Mouse (Mus musculus) cerebellum, adult 9-10 months (tissue): Measurements from ENCODE around the gene Egfl8.

Experiments
- DNase-seq: peaks from one replicate; pipeline ENCODE4 v3.0.0; 2022

The Egfl8 gene

DNA sequence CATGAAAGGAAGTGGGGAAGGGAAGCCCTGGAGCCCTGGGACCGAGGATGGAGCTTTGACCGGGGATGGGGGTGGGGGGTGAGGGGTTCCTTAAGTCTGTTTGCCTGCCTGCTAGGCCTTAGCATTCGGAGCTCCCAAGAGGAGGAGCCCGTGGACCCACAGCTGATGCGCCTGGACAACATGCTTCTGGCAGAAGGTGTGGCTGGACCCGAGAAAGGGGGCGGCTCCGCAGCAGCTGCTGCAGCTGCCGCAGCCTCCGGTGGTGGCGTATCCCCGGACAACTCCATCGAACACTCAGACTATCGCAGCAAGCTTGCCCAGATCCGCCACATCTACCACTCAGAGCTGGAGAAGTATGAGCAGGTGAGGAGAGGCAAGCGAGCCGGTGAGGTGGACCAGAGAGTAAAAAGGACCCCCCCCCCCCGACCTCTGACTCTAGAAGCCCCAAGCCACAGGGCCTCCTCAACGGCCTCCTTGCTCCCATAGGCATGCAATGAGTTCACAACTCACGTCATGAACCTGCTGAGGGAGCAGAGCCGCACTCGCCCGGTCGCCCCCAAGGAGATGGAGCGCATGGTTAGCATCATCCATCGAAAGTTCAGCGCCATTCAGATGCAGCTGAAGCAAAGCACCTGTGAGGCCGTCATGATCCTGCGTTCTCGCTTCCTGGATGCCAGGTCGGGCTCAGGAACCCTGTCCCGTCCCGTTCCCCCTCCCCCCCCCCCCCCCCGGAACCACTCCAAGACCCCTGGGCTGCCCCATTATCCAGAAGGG, 21.8 kb downstream of the Egfl8 start:
- peak; percentile 43 for DNase-seq

DNA sequence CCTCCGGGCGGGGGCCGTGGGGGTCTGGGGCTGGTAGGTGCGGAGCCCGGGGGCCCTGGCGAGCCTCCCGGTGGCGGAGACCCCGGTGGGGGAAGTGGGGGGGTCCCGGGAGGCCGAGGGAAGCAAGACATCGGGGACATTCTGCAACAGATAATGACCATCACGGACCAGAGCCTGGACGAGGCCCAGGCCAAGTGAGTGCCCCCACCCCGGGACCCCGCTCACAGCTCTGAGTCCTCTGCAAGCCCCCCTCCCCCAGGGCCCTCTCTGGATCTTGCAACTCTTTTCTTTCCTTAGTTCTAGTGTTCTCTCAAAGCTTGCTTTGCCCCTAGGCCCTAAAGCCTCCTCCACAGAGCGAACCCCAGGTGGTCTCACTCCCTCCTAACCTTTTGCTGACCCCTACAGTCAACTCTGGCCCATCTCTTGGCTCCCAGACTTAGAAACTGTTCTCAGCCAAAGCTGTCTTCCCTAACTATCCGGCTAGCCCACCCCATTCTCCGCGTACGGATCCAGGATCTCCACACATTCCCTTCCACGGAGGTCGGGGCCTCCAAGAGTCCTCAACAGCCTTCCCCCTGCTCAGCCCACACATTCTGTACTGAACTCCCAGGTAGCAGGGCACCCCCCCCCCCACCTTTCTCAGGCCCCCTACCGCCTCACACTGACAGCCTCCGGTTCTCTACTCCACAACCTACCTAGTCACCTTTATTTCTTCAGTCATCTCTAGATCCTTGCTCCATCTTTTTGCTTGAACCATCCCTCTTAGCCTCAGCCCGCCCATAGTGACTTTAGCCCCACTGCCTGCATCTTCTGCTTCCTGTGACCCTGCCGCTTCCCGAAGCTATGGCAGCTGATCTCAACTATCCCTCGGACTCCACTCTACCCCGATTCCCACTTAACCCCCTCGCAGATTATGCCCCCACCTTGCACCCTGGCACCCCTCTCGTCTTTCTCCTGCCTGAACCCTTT, 22.9 kb downstream of the Egfl8 start:
- DNase-seq = peak; percentile 77

DNA sequence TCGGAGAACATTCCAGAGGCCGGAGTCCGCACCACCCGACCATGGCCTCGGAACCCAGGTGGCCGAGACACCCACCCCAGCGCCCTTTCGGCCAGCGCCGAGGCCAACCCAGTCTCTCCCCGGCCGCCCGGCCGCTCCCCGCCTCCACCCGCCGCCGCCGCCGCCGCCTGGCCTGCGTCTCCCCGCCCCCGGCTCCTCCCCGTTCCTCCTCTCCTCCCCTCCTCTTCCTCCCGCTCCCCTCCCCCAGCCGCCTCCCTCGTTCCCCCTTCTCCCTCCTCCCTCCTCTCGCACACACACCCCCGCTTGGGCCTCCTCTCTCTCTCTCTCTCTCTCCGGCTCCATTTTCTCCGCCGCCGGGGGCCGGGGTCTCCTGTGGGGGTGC, 23.8 kb downstream of the Egfl8 start:
- DNase-seq = peak; percentile 80

DNA sequence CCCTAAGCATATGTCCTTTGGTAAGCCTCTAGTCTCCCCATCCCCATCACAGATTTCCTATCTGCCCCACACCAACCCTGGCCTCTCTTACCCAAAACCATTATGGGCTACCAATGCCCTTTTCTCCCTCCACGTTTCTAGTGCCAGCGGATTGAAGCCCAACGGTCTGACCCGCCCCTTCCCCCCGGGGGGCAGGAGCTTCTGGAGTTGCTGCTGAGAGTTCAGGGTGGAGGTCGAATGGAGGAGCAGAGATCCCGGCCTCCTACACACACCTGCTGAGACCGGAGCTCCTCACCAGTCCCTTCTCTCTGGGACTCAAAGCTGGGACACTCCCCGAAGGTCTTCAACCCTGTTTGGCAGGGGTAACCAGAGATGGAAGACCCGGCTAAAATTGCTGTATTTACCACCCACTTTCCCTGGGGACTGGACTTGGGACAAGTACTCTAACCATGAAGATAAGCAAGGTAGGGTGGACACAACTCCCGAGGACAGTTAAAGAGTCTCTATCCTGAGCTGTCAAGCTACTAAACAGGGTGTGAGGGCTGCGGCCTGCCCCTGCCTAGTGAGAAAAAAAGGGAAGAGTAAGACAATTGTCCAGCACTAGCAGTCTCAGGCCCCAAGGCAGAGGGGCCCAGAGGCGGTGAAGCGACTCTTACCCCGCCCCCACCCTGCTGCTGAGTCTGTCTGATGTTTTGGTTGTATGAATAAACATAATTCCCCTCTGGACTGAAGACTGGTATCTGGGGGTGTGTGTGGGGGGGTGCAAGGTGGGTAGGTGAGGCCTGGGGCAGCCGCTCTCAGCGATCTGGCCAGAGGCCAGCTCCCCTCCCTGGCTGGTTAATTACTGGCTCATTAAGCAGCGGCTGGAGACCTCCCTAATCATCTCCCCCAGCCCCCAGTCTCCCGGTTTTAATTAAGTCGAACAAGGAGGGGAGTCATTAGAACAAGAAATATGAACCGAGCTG, 24.5 kb downstream of the Egfl8 start, which contains the start of gene Pbx2:
Gene Pbx2 (plus strand): TSS at position 238 of the 965 bp plus-strand sequence.
- DNase-seq = peak; percentile 78

GRCm38 (mm10) chr17:34590154-34590987, 25.4 kb downstream of the Egfl8 start:
- peak; percentile 60 for DNase-seq

DNA sequence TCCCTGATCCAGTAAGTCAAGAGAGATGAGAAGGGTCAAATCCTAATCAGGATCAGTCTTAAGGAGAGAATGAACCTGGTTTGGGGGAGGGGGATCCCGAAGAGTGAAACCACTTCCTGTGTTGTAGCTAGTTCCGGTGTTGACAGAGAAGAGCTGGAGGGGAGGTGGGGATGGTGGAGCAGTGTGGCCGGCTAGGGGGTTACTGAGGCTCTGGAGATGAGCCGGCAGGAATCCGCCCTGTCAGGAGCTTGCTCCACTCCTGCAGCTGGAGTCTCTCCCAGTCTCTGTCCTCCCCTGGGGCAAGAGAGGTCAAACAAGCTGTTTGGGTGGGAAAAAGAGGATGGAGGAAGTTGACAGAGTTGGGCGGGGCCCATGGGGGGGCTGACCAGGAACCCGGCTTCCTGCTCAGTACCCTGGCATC, 26.1 kb downstream of the Egfl8 start, which contains the start of gene Gpsm3:
Gene Gpsm3 (plus strand): TSS at position 126 of the 421 bp plus-strand sequence.
- peak; percentile 58 for DNase-seq

DNA sequence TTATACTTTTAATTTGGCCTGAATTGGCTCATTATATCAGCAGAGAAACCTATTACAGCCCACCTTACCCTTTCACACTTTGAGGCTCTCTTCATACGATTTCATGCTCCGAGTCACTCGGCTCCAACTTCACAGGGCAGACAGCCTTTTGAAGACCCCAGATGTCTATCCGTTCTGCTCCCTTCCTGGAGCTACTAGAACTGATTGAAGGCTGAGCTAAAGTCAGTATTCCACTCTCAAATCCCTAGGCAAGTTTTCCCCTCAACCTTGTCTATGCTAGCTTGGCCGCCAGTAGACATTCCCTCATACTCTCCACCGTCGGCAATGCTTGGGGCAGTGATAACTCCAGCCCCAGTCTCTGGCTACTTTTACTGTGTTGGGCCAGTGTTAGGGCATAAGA, 26.6 kb downstream of the Egfl8 start:
- DNase-seq = peak; percentile 33

- peak; percentile 48 for DNase-seq
Observed at GRCm38 (mm10) chr17:34588767-34589166, 27.0 kb downstream of the Egfl8 start.

DNA sequence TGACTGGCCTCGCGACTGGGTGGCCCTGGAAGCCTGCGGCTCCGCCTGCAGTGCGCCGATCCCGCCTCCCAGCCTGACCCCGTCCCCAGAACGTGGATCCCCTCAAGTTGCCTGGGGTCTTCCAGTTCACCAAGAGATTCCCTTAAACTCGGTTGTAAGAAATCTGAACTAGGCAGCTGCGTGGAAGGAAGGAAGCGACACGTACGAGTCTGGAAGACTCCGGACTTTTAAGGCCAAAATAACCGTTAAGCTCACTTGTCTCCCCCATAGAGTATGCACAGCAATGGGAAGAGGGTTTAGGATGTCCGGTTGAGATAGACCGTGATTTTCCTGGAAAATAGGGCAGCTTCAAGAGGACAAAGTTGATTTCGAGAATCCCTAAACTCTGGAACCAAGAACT, 28.0 kb downstream of the Egfl8 start:
- no peak for DNase-seq

DNA sequence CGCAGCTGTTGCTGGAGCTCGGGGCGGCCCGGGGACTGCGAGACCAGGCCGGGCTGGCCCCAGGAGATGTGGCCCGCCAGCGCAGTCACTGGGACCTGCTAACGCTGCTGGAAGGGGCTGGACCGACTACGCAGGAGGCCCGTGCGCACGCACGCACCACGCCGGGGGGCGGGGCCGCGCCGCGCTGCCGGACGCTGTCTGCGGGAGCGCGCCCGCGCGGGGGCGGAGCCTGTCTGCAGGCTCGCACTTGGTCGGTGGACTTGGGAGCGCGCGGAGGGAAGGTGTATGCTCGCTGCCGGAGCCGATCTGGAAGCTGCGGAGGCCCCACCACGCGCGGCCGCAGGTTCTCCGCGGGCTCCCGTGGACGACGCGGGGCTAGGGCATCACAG, 28.4 kb downstream of the Egfl8 start:
- DNase-seq = peak; percentile 97

- DNase-seq = peak; percentile 91
Observed at GRCm38 (mm10) chr17:34586796-34587422, 28.9 kb downstream of the Egfl8 start.

- DNase-seq = peak; percentile 65
Observed at GRCm38 (mm10) chr17:34585877-34586771, 29.6 kb downstream of the Egfl8 start.

GRCm38 (mm10) chr17:34585121-34585520, 30.6 kb downstream of the Egfl8 start:
- DNase-seq = no peak

DNA sequence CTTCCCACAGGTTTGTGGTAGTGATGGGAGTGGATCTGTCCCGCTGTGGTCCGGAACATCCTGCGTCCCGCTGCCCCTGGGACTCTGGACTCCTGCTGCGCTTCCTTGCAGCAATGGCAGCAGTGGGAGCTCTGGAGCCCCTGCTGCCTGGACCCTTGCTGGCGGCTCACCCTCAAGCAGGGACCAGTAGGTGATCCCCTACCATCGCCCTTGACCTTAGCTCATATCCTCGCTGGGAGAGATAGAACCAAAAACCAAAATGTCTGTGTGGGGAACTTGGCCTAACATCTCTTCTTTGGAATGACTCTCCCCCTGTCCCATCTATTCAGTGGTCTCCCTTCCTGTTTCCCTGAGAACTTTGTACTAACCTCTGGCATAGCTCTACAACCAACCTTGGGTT, 32.0 kb downstream of the Egfl8 start:
- no peak for DNase-seq

- peak; percentile 42 for DNase-seq
Observed at GRCm38 (mm10) chr17:34583397-34583796, 32.4 kb downstream of the Egfl8 start.

DNA sequence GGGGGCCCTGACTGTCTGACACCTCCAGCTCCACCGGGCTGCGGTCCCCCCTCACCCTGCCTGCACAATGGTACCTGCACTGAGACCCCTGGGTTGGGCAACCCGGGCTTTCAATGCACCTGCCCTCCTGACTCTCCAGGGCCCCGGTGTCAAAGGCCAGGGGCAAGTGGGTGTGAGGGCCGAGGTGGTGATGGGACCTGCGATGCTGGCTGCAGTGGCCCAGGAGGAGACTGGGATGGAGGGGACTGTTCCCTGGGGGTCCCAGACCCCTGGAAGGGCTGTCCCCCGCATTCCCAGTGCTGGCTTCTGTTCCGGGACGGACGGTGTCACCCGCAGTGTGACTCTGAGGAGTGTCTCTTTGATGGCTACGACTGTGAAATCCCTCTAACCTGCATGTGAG, 33.2 kb downstream of the Egfl8 start:
- peak; percentile 18 for DNase-seq

GRCm38 (mm10) chr17:34578070-34578469, 37.7 kb downstream of the Egfl8 start:
- DNase-seq = no peak

DNA sequence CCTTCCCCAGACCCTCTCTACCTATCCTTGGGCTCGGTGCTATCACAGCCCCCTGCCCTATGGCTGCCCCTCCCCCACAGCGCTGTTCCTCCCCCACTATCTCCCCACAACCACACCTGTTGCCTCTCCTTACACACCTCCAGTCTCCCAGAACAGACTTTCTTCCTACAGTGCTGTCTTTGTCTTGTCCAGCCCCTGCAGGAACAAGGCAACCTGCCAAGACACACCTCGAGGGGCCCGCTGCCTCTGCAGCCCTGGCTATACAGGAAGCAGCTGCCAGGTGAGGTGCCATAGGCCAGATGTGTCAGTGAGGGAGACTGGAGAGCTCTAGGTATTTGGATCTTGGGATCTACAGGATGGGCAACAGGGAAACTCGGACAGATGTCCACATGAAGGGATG, 39.2 kb downstream of the Egfl8 start:
- DNase-seq = no peak

DNA sequence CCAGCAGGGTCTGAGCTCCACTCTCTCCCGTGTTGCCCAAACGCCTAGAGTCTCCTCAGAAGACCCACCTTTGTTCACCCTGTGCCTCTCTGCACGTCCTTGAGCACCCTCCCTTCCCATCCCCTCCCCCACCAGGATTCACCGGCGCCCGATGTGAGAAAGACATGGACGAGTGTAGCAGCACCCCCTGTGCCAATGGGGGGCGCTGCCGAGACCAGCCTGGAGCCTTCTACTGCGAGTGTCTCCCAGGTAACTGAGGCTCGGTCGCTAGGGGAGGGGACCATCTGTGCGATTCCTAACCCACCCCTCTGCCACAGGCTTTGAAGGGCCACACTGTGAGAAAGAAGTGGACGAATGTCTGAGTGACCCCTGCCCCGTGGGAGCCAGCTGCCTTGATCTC, 43.4 kb downstream of the Egfl8 start:
- DNase-seq = no peak

- no peak for DNase-seq
Observed at GRCm38 (mm10) chr17:34571875-34572274, 43.9 kb downstream of the Egfl8 start.
